Mouse (Mus musculus) ES-Bruce4 (cell line): ENCODE results near the gene Rbbp6.

ENCODE experiments used
- CTCF ChIP-seq: IDR thresholded peaks from one replicate; pipeline ENCODE4 v1.8.1; 2011; ENCODE audit warnings: low read depth, low read length
- POLR2A ChIP-seq: IDR thresholded peaks from one replicate; pipeline ENCODE4 v1.8.1; 2011; ENCODE audit warnings: low read length; ENCODE audit not compliant: insufficient read depth

GRCm38 (mm10) chr7:122930494-122930893, 35.0 kb upstream of the Rbbp6 start:
- TF ChIP-seq POLR2A (no peak), CTCF (no peak)
